Mouse (Mus musculus): ENCODE measurements at regions not wholly inside any gene's neighbourhood (a gene's known extent, or its start where the extent isn't known, plus 50 kb on each side); places are given as distances from the start of the nearest gene placed in this dataset.
A peak's percentile ranks its signal among the peaks of the same experiment; 100 is the strongest.

GRCm38 (mm10) chr4:25488479-25489069 lies 207.0 kb upstream of the Ufl1 start:
- no peak for DNase-seq

- no peak for DNase-seq
Measured at GRCm38 (mm10) chr4:25483621-25483933, 202.0 kb upstream of the Ufl1 start.

DNA sequence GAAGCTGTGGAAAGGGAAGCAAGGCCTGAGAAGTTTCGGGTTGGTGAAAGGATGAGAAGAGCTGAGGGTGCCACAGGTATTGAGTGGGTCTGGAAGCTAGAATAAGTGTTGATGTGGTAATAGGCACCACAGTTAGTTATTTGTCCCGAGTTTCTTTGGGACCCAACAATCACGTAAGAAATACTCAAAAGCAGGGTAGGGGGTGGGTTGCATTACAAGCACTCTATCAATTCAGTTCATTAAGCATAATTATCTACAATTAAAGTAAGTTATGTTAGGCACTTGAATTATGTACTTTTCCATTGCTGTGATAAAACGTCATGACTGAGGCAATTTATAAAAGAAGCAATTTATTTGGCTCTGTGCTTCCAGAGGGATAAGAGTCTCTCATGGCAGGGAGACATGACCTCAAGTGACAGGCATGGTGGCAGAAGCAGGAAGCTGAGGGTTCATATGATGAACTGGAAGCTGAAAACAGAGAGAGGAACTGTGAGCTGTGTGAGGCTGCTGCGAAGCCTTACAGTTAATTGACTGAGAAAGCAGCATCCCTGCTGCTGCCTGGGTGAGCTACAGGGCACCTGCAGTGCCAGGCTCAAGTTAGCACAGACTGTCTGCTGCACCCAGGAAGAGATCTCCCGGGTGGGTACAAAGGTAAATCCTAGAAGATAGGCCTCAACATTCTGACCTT lies 201.5 kb upstream of the Ufl1 start:
- DNase-seq, result peak; percentile 28

- no peak for DNase-seq
Measured at GRCm38 (mm10) chr4:25473026-25473425, 191.4 kb upstream of the Ufl1 start.

DNA sequence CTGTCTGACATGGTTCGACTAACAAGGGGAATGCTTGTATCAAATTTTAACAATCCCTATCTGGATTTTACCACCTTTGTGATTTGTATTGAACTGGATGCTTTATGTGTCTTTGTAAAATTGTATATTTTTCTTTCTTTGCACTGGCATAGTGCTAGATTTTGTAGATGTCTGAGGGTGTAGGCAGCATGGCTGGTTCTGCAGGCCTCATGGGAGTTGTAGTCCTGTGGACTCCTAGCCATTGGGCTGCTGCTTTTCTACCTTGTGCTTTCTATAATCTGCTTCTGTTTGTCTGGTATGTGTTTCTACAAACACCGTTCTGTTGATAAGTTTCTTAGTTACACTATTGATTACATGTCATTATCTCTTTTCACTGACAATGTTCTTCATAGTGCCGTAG lies 184.9 kb upstream of the Ufl1 start:
- no peak for DNase-seq

- no peak for DNase-seq
Measured at GRCm38 (mm10) chr4:25464792-25465590, 183.4 kb upstream of the Ufl1 start.

DNA sequence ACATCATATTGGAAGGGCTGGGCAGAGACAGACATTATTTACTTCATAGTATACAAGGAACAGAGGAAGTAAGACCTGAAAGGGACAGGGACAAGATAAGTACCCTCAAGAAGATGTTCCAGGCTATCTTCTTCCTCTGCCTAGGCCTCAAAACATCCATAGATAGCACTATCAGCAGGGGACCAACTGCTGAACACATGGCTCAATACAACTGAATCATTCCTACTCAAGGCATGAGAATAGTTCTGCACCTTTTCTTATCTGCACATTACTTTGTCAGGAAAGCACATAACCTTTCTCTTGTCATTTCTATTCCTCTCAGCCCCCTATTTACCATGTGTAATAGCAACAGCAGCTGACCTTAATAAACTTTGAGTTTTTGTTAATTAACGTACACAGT lies 182.4 kb upstream of the Ufl1 start:
- no peak for DNase-seq

GRCm38 (mm10) chr4:25460127-25460526 lies 178.5 kb upstream of the Ufl1 start:
- DNase-seq, result no peak

DNA sequence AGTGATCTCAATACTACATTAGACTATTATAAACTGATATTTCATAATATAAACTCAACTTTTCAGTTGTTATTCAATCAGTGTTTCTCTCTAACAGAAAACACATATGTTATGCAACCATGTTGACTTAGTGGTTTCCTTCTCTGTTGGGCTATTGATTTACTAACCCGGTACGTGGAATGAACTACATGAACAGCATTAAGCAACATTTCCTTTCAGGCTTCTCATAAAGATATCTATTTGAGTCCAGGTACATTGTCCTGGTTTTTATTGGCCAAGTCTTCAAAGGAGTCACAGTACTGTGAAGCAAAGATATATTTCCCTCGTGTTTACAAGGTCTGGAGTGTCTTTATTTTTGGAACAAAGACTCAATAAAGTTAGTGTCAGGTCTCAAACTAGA lies 173.1 kb upstream of the Ufl1 start:
- no peak for DNase-seq

GRCm38 (mm10) chr4:25453127-25453806 lies 171.6 kb upstream of the Ufl1 start:
- no peak for DNase-seq

- DNase-seq, result no peak
Measured at GRCm38 (mm10) chr4:25451865-25452264, 170.2 kb upstream of the Ufl1 start.

DNA sequence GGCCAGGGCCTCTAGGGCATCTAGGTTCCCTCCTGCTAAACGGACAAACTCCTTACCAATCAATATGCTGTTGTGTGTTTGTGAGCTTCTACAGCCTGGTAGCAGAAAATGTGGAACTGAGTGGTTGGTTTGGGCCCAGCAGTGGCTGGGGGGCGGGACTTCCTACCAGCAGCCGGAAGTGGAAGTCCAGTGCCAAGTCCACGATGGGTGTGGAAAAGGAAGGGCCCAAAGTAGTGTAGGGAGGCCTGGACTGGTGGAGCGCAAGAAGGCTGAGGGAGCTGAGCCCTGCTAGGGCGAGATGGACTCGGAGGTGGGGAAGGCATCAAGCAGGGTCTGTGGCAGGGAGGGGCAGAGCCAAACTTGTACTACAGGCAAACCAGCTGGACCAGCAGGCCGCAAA lies 150.6 kb upstream of the Ufl1 start:
- no peak for DNase-seq

- no peak for DNase-seq
Measured at GRCm38 (mm10) chr4:25416330-25416729, 134.7 kb upstream of the Ufl1 start.

DNA sequence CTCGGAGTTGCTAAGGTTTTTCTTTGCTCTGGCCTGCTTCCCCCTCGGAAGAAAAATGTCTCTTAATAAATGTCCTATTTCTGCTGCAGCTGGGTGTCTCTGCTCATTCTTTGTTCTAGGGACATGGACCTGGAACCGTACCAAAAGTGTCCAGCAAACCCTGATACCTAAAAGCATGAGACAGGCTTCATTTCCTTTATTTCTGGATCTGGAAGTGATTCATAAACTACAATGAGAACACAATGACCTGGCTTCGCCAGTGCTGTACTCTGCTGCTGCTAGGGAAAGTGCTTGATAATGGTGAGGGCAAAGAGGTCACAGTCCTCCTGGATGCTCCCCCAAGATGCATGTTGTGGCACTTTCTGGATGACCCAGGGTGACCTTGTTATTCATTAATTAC lies 128.8 kb upstream of the Ufl1 start:
- peak; percentile 29 for DNase-seq

GRCm38 (mm10) chr4:25408696-25409448 lies 127.3 kb upstream of the Ufl1 start:
- peak; percentile 39 for DNase-seq

DNA sequence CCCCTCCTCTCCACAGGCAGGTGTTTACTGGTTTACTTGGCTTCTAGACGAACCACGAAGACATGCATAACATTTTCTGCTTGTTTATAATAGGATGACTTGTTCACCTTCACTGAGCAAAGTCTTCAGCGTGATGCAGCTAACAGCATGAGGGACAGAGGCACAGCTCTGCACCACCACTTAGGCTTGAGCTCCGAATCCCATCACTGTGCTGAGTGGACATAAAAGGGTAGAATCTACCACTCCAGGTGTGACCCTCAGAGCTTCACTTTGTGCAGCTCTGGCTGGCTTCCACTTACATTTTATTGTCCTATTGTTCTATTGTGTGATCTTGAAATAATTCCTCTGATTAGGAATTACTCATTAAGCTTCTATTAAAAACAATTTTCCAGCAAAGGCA lies 126.2 kb upstream of the Ufl1 start:
- no peak for DNase-seq

- DNase-seq, result no peak
Measured at GRCm38 (mm10) chr4:25389542-25389941, 107.9 kb upstream of the Ufl1 start.

DNA sequence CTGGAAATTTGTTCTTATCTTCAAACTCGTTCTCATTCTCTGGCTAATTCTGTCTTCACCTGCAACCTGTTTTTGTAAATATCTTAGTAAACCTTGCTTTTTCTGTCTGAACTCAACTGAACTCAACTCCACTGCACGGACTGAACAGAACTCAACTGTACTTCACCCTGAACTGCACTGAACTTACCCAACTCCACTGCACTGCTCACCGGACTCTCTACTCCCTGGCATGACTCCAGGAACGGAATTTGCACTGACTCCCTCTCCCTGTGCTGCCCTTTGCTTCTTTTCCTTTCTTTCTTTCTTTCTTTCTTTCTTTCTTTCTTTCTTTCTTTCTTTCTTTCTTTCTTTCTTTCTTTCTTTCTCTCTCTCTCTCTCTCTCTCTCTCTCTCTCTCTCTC lies 90.4 kb upstream of the Ufl1 start:
- peak; percentile 14 for DNase-seq

- DNase-seq, result no peak
Measured at GRCm38 (mm10) chr4:25364402-25364801, 82.8 kb upstream of the Ufl1 start.

GRCm38 (mm10) chr4:25337638-25338037 lies 56.0 kb upstream of the Ufl1 start:
- no peak for DNase-seq
